Mouse (Mus musculus) hindbrain, embryonic 10.5 days (tissue): Measurements from ENCODE around the gene Cnih2. TPM values are rescaled to one million over a fixed set of nuclear protein-coding genes. Genes with fewer than 3 reads are reported as not detected.

Experiments used
- DNase-seq: peaks from one replicate; pipeline ENCODE4 v3.0.0-alpha.2; 2017; ENCODE audit warnings: low spot score
- H3K27ac ChIP-seq: fragments of 300-500 bp; sonication (generic); 2 replicates; pipeline ENCODE4 v1.5.1; 2016; ENCODE audit warnings: mild to moderate bottlenecking, moderate library complexity
- H3K27me3 ChIP-seq: fragments of 300-500 bp; sonication (generic); 2 replicates; pipeline ENCODE4 v1.6.1; 2016; ENCODE audit warnings: mild to moderate bottlenecking; ENCODE audit not compliant: poor library complexity, insufficient read depth, severe bottlenecking
- H3K36me3 ChIP-seq: fragments of 300-500 bp; sonication (generic); 2 replicates; pipeline ENCODE4 v1.6.1; 2016; ENCODE audit warnings: mild to moderate bottlenecking, moderate library complexity
- H3K4me1 ChIP-seq: fragments of 300-500 bp; sonication (generic); replicated peaks from 2 replicates; pipeline ENCODE4 v1.6.1; 2016; ENCODE audit warnings: mild to moderate bottlenecking
- H3K4me3 ChIP-seq: fragments of 300-500 bp; sonication (generic); 2 replicates; pipeline ENCODE4 v1.5.1; 2016; ENCODE audit warnings: mild to moderate bottlenecking, moderate library complexity
- H3K9me3 ChIP-seq: fragments of 300-500 bp; sonication (generic); 2 replicates; pipeline ENCODE4 v1.6.1; 2016; ENCODE audit warnings: mild to moderate bottlenecking, moderate library complexity
- WGBS: fragments of 180-500 bp; shearing (Covaris S2); methylation state at CpG from one replicate; pipeline ENCODE4 v1.1.7; 2016; 5-methylcytosine and 5-hydroxymethylcytosine counted together
- polyA plus RNA-seq: library from polyadenylated mRNA; unstranded; fragments of >200 nt; fragmentation: Nextera tagmentation; extraction: Ambion mirVana; gene quantifications from 2 replicates; pipeline ENCODE4 v1.2.1, GENCODE M21; 2016

The Cnih2 gene
- polyA plus RNA-seq, 1 experiment from 2014 or later = 115 TPM

DNA sequence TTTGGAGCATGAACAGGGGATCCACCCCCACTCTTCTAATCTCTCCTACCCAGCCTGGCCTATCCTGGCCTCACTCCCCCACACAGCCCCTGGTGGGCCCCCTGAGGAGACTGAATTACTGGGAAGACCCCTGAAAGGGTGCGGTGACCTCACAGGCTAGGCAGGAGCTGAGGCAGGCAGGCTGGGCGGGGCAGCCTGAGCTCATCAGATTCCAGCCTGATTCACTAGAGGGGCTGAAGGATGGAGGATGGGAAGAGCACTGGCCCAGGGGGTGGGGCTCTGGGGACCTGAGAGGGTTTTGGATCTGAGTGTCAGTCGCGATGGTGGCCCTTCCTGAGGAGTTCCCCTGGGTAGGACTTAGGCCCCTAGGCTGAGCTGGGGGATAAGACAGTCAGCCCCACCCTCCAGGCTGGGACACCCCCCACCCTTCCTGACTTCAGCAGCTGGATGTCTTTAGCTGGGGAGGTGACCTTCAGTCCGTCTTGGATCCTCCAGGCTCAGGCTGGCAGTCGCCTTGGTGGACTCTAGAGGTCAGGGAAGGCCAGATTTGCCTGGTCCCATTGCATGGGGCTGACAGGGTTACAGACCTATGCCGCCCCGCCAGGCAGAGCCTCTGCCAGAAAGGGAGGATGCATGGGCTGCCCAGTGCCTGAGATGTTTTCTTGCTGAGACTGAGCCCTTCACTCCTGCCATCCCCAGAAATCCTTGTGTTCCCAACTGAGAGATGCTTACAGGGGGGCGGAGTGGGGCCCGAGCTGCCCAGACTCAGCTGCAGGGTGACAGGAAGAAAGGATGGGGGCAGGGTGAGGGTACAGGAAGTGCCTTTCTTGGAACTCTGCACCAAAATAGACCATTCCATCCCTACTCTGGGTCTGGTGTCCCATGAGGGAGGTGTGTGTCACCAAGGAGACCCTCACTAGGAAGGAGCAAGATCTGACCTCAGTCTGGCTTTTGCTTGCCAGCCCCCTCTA is 39.2 kb downstream of the Cnih2 start:
- peak overlapping the region; percentile 64 for H3K27ac ChIP-seq
- no peak overlapping the region; the same call in 1 of the 2 replicates for H3K4me3 ChIP-seq
- H3K9me3 ChIP-seq = no peaks in the 10 kb centered on the region
- 10% methylated on average over 10 of the region's 10 CpGs for WGBS
- H3K4me1 ChIP-seq = peaks cover 59% of the 10 kb centered on the region
- H3K27me3 ChIP-seq = peaks cover 27% of the 10 kb centered on the region
- no peaks in the 10 kb centered on the region for H3K36me3 ChIP-seq
- DNase-seq = peak; percentile 20

- H3K36me3 ChIP-seq = no peaks in the 10 kb centered on the region
- H3K9me3 ChIP-seq = no peaks in the 10 kb centered on the region
- 22% methylated on average over 16 of the region's 16 CpGs for WGBS
- H3K27me3 ChIP-seq = peaks cover 36% of the 10 kb centered on the region
- DNase-seq = no peak
- H3K4me1 ChIP-seq = peaks cover 63% of the 10 kb centered on the region
- peak overlapping the region; percentile 64 for H3K27ac ChIP-seq
- H3K4me3 ChIP-seq = no peak overlapping the region
Measured at GRCm38 (mm10) chr19:5057876-5058775, 40.2 kb downstream of the Cnih2 start.

- Histone ChIP-seq H3K4me3 (peak overlapping the region; percentile 20; the same call in 1 of the 2 replicates), H3K36me3 (no peaks in the 10 kb centered on the region), H3K27ac (peak overlapping the region; percentile 62), H3K9me3 (no peaks in the 10 kb centered on the region), H3K4me1 (peaks cover 69% of the 10 kb centered on the region), H3K27me3 (peaks cover 55% of the 10 kb centered on the region)
- WGBS = 13% methylated on average over 6 of the region's 6 CpGs
- DNase-seq = peak; percentile 76
Measured at GRCm38 (mm10) chr19:5056251-5056650, 42.1 kb downstream of the Cnih2 start.

- Histone ChIP-seq H3K4me3 (no peak overlapping the region), H3K27ac (no peak overlapping the region), H3K4me1 (peaks cover 68% of the 10 kb centered on the region), H3K27me3 (peaks cover 74% of the 10 kb centered on the region), H3K36me3 (peaks cover 10% of the 10 kb centered on the region), H3K9me3 (no peaks in the 10 kb centered on the region)
- 18% methylated on average over 9 of the region's 9 CpGs for WGBS
- peak; percentile 72 for DNase-seq
Measured at GRCm38 (mm10) chr19:5053909-5054308, 44.4 kb downstream of the Cnih2 start.

GRCm38 (mm10) chr19:5052853-5053252 is 45.5 kb downstream of the Cnih2 start:
- peaks cover 20% of the 10 kb centered on the region for H3K36me3 ChIP-seq
- no peak overlapping the region for H3K27ac ChIP-seq
- H3K9me3 ChIP-seq = no peaks in the 10 kb centered on the region
- DNase-seq = no peak
- H3K4me3 ChIP-seq = peak overlapping the region; percentile 16; the same call in 1 of the 2 replicates
- 57% methylated on average over 17 of the region's 17 CpGs for WGBS
- H3K4me1 ChIP-seq = peaks cover 62% of the 10 kb centered on the region
- peaks cover 67% of the 10 kb centered on the region for H3K27me3 ChIP-seq

DNA sequence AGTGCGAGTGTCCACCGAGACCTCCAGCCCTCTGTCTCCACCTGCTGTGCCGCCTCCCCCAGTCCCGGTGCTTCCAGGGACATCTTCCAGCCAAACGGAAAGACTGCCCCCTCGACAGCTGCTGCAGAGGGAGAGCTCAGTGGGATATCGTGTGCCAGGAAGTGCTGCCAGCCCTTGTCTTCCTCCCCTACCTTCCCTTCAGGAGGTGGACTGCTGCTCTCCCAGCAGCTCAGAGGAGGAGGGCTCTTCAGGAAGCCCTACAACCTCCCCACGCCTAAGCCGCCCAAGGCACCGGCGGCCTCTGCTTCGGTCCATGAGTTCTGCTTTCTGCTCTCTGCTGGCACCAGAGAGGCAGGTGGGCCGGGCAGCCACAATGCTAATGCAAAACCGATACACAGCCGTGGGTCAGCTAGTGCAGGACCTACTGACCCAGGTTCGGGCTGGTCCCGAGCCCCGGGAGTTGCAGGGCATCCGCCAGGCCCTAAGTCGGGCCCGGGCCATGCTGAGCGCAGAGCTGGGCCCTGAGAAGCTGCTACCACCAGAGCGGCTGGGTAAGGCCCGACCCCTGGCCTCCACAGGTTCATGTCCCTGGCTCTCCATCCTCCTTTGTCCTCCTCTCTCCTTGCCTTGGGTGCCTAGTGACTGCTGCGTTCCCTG is 46.0 kb downstream of the Cnih2 start:
- H3K27me3 ChIP-seq = peaks cover 62% of the 10 kb centered on the region
- H3K4me3 ChIP-seq = peak overlapping the region; percentile 16; the same call in 1 of the 2 replicates
- peak overlapping the region; percentile 16; the same call in 1 of the 2 replicates for H3K27ac ChIP-seq
- peaks cover 60% of the 10 kb centered on the region for H3K4me1 ChIP-seq
- DNase-seq = no peak
- 29% methylated on average over 25 of the region's 25 CpGs for WGBS
- H3K9me3 ChIP-seq = no peaks in the 10 kb centered on the region
- H3K36me3 ChIP-seq = peaks cover 26% of the 10 kb centered on the region

GRCm38 (mm10) chr19:5051515-5051914 is 46.8 kb downstream of the Cnih2 start:
- peaks cover 53% of the 10 kb centered on the region for H3K4me1 ChIP-seq
- H3K27ac ChIP-seq = peak overlapping the region; percentile 41; the same call in 1 of the 2 replicates
- DNase-seq = no peak
- peaks cover 34% of the 10 kb centered on the region for H3K36me3 ChIP-seq
- WGBS = 42% methylated on average over 3 of the region's 3 CpGs
- H3K4me3 ChIP-seq = peak overlapping the region; percentile 38
- peaks cover 62% of the 10 kb centered on the region for H3K27me3 ChIP-seq
- H3K9me3 ChIP-seq = no peaks in the 10 kb centered on the region

- Histone ChIP-seq H3K4me3 (peak overlapping the region; percentile 38), H3K9me3 (no peaks in the 10 kb centered on the region), H3K27me3 (peaks cover 62% of the 10 kb centered on the region), H3K4me1 (peaks cover 48% of the 10 kb centered on the region), H3K36me3 (peaks cover 38% of the 10 kb centered on the region), H3K27ac (peak overlapping the region; percentile 41; the same call in 1 of the 2 replicates)
- DNase-seq = no peak
- WGBS = 8% methylated on average over 17 of the region's 17 CpGs
Measured at GRCm38 (mm10) chr19:5051031-5051430, 47.3 kb downstream of the Cnih2 start.

DNA sequence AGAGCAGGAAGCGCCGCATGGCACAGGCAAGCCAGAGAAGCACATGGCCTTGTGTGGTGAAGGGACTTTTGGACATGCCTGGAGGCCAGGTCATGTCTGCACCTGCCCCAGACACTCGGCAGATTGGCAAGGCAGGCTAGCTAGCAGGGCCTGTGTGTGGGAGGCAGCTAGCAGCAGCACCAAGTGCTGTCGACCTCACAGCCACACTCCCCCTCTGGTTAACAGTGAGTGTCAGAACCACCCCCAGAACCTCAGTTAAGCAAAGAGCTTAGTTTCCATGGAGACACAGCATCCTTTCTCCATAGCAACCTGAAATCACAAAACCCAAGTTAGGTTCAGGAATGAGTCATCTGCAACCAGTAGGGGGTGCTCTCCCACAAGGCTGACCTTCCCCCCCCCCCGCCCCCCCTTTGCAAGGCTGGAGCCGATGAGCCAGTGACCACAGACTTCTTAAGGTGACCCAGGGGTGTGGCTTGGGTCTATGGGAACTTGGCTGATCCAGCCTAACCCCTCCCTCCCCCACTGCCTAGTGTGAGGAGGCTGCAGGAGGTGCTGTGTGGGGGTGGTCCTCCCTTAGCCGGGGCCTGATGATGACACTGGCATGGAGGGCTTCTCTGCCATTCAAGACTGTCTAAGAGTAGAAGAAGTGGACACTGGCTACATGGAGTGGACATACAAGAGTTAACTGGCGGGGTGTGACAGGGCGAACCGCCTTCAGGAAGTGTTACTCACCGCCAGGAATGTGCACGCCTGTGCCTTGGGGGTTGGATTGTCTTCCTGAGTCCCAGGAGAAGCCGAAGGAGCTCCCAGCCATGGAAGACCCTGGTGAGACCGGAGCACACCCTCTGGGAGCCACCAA is 48.0 kb downstream of the Cnih2 start, which contains the start of gene Rin1:
Gene Rin1 (plus strand): TSS at position 435 of the 859 bp plus-strand sequence.
- 18% methylated on average over 14 of the region's 14 CpGs for WGBS
- Histone ChIP-seq H3K9me3 (no peaks in the 10 kb centered on the region), H3K4me1 (peaks cover 48% of the 10 kb centered on the region), H3K27ac (peak within 1 kb of the TSS; percentile 41), H3K27me3 (peaks cover 62% of the 10 kb centered on the region), H3K36me3 (peaks cover 46% of the 10 kb centered on the region), H3K4me3 (peak within 1 kb of the TSS; percentile 38)
- peak; percentile 62 for DNase-seq

DNA sequence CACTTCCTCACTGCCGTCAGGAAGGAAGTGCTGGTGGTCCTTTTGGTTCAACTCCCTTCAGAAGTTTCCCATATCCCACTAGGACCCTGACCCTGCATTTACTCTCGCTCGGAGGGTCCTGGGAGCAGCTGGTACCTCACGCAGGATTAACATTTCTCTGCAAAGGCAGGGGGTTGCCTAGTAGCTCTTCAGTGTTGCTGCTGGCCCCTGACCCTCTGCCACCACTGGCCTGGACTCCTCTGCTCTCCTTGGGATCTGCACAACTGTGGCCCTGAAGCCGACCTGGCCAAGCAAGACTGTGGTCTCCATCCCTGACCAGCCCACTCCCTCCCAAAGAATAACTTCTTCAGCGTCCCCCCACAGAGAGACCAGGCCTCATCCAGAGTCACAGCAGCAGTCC is 49.0 kb downstream of the Cnih2 start:
- H3K9me3 ChIP-seq = no peaks in the 10 kb centered on the region
- H3K36me3 ChIP-seq = peaks cover 53% of the 10 kb centered on the region
- H3K27me3 ChIP-seq = peaks cover 53% of the 10 kb centered on the region
- 0 out of 2 replicates have a peak overlapping the region, but pooled peaks have one; percentile 4 for H3K4me3 ChIP-seq
- no peak for DNase-seq
- peaks cover 48% of the 10 kb centered on the region for H3K4me1 ChIP-seq
- 77% methylated on average over 6 of the region's 6 CpGs for WGBS
- H3K27ac ChIP-seq = no peak overlapping the region; the same call in 1 of the 2 replicates
